Mouse (Mus musculus) cerebellum, adult 11-12 months (tissue): ENCODE results near the gene Dscam.

Source experiments
- DNase-seq: peaks from one replicate; pipeline ENCODE4 v3.0.0; 2022

Gene Dscam

GRCm38 (mm10) chr16:97103046-97103445 is 67.5 kb downstream of the Dscam start:
- no peak for DNase-seq

DNA sequence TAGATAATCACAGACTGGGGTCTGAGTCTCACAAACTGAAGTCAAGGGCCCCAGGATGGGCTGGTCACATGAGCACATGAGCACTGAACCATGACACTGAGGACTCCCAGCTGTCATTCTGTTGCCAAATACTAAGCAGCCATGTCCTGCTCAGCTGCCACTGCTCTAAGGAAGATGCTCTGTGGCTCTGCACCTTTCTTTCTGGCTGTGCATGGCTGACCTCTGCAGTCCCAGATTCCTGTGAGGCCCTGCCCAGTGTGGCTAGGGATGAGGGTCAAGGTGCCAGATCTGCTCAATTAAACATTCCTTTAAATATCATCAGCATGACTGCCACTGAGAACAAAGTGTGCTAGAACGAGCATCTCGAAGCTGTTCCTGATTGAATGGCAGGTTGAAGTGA is 70.5 kb downstream of the Dscam start:
- DNase-seq, result no peak

- no peak for DNase-seq
Observed at GRCm38 (mm10) chr16:97098508-97098907, 72.0 kb downstream of the Dscam start.

- DNase-seq, result peak; percentile 62
Observed at GRCm38 (mm10) chr16:97096709-97097108, 73.8 kb downstream of the Dscam start.

- no peak for DNase-seq
Observed at GRCm38 (mm10) chr16:97095496-97095895, 75.1 kb downstream of the Dscam start.

GRCm38 (mm10) chr16:97089339-97089738 is 81.2 kb downstream of the Dscam start:
- no peak for DNase-seq

DNA sequence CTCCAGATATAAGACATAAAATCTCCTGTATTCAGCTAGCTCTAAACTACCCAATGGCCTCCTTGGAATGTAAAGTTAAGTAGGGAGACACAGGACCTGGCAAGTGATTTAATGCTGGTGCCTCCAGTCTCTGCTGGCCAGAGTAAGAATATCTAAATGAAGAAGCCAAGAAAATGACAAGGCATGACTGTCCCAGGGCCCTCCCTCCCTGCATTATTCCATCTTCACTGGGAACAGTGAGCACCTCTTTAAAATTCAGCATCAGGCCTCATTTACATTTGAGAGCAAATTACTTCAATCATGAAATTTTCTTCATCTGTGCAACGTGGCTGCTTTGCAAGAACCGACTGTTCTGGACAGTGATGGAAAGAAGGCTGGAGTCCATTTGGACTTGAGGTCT is 86.9 kb downstream of the Dscam start:
- no peak for DNase-seq

DNA sequence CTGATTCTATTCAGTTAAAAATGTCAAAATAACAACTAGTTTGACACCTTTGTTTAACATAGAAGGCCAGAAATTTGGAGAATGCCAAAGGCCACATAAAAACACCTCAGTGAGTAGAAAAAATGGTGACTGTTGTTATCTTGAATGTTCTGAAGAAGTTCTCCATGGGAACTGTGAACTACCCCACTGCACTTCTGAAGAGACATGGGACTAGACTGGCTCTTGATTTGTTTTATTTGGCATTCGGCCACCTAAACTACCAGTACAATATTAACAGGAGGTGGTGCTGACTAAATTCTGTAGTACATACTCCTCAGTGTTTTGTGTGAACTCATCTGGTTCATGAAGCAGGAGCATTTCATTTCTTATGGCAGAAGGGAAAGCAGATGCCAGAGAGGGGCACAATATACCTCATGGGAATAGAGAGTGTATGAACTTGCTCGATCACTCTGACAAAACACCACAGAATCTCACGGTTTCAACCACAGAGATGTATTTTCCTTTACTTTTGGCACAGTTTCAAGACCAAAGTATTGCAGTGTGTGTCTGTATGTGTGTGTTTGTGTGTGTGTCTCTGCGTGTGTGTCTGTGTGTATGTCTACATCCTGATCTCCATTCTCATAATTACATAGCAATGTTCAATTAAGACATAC is 94.5 kb downstream of the Dscam start:
- no peak for DNase-seq

- DNase-seq, result no peak
Observed at GRCm38 (mm10) chr16:97075137-97075902, 95.2 kb downstream of the Dscam start.

GRCm38 (mm10) chr16:97073847-97074246 is 96.7 kb downstream of the Dscam start:
- DNase-seq, result no peak

GRCm38 (mm10) chr16:97072624-97073023 is 97.9 kb downstream of the Dscam start:
- no peak for DNase-seq

DNA sequence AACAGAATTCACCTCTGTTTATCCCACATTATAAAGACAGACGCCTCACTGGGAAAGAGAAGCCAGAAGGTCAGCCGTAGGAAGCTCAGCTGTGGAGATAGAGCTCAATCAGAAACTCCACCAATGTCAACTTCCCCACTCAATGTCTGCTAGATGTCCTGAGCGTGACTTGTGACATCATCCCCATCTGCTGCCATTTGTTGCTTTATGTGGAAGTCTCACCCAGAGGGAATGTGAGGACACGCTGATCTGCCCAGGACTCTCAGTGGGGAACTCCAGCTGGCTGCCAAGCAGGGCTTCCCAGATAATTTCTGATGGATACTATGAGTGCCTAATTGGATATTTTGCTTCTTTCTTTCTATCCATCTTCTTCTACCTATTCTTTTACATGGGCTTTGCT is 103.7 kb downstream of the Dscam start:
- DNase-seq, result no peak

DNA sequence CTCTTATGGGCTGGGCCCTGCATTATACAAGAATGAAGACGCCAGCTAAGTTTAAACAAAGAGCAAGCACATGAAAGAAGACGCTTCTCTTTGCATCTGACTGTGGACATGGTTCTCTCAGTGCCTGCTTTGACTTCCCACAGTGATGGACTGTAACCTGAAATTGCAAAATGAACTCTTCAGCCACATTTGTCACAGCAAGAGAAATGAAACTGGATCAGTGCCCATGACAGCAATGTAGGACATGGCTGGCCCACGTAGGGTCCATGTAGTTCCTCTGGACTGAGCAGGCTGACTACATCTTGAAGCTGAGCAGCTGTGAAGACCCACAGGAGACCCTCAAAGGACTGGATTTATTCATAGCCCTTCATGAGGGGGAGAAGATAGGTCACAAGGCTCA is 108.3 kb downstream of the Dscam start:
- no peak for DNase-seq

GRCm38 (mm10) chr16:97061390-97061789 is 109.2 kb downstream of the Dscam start:
- no peak for DNase-seq

GRCm38 (mm10) chr16:97060736-97061135 is 109.8 kb downstream of the Dscam start:
- no peak for DNase-seq

- no peak for DNase-seq
Observed at GRCm38 (mm10) chr16:97060276-97060675, 110.3 kb downstream of the Dscam start.

DNA sequence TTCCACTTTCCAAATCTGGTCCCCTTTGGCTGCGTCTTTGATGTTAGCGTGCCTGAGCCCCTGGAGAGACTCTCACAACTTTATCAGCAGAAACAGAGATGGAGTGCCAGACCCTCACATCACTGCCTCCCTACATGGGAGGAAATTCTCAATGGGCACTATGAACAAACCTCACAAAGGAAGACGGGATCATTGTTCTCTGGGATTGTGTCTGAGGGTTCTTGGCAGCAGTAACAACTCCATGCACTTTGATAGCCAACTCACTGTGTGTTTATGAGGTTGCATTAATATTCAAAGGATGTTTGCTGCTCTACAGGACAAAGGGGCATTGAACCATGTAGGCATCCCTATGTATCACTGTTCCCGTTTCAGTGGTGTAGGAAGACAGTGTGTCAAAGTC is 135.3 kb downstream of the Dscam start:
- DNase-seq, result no peak

DNA sequence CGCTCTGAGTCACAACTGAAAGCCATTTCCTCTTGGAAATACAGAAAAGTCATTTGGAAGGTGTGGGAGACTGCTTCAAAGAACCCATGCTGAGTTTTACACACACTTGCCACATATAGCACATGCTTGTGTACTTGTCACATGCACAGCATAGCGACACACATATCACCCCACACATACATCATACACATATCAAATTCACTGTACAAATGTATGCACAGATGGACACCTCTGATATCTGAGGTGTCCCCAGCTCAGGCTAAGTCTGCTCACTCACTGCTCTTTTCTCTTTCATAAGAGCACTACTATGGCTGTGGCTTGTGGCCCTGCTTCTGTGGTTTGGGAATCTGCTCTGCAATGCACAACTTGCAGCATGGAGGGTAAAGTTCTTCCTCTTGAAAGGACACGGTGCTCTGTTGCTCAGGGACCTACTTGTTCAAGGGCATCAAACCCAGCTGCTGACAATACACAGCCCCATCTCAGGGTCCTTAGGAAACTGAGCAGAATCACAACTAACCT is 137.0 kb downstream of the Dscam start:
- DNase-seq, result no peak

DNA sequence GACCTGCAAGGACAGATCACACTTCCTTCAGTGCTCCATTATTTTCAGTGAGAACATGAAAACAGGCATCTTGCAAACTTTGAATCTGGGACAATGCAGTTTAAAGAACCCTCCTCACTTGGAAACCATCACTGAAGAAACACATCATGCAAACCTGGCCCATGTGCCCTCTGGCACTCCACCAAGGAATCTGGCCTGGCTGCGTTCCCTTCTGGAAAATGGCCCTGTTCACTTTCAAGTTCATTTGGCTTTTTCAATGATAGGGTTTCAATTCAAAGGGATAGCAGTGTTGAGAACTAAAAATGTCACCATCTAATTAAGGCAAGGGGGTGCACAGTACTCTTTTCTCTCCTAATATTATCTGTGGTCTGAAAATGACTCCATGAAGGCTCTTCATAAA is 142.9 kb downstream of the Dscam start:
- no peak for DNase-seq

GRCm38 (mm10) chr16:97026803-97027202 is 143.7 kb downstream of the Dscam start:
- DNase-seq, result no peak

DNA sequence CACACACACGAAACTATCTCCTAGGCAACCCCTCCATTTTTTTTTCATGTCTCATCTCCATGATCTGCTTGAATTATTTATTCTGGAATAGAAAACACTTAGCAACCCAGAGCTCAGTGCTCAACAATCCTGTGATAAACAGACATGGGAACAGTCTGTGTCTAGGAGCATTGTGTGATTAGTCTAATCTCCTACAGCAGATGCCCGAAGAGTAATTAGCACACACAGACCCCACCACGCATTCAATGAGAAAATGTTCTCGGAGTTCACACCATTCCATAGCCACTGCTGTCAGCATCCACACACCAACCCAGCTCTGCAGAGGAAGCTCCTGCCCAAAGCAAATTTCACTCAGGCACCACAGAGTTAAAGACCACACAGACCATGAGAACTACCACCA is 146.1 kb downstream of the Dscam start:
- DNase-seq, result no peak

DNA sequence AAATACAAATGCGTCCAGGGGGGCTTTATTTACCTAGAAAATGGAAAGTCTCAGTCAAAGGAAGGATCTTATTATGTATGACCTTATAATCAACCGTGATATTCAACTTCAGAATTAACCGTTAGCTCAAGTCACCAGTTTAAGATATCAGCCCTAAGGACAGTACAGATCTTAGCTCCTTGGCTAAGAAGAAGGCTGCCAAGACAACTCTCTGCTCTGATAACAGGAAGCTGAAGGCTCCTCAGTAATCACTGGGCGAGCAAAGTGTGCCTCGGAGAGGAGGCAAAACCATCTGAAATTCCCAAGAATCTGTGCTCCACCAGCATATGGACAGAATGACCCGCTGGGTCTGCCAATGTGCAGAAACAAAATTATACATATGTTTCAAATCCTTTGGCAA is 149.1 kb downstream of the Dscam start:
- DNase-seq, result no peak

DNA sequence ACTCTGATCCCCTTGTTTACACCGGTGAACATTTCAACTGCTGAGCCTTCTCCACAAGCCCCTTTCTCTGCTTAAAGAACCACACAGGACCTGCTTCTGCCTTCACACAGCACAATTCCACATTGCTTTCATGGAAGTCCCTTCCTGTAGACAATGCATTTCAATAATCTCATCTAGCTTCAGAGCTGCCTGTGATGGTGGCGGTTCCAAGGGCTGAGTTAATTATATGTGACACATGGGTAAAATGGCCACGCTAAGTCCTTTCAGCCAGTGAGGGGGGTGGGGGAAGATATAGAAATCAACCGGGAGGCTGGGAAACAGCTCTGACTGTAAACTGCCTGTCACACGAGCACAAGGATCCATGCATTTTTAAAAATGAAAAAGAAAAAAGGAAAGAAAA is 152.2 kb downstream of the Dscam start:
- no peak for DNase-seq

GRCm38 (mm10) chr16:97017171-97017738 is 153.3 kb downstream of the Dscam start:
- no peak for DNase-seq
